8 mouse cellular contexts compared by ENCODE assay signal in the genomic region with DNA sequence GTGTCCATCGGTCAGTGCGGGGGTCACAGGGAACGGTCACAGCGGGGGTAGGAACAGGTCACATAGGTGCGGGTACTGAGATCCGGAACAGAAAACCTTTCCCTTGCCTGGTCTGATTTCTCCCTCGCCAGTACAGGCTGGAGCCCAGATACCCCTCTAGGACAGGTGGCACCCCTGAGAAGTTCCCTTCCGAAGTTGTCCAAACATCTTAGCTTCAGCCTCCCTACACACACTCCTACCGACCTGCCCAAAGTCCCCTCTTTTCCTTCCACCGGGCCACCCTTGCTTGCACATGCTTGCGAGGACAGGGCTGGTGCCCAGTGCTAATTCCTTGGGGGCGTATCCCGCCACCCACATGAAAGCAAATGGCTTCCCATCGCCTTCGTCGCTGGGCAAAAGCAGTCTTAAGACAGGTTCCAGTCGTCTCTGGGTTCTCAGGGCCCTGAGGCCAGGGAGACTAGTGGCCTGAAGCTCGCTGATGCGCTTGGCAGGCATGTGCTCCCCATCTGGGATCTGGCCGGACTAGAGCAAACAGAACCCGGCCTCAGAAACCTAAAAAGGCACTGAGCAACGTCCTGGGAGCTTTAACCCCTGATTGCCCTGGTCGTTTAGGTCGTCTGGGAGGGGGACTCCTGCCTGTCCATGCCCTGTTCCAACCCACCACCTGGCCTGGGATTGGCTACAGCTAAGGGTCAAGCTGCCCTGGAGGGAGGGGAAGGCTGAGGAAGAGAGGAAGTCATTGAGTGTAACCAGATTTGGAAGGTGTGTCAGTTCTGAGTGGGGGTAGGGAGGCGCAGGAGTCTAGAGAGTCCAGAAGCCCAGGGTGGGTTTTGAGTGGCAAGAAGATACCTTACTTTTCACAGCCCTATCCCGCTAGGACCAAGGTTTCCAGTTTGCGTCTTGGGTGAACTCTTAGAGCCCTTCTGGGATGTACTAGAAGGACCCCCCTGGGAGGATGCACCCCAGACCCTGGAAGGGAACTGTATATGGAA. TPM values are rescaled to one million over a fixed set of nuclear protein-coding genes. Genes with fewer than 3 reads are reported as not detected.
A peak's percentile ranks its signal among the peaks of the same experiment; 100 is the strongest.
DNase-seq lines count a peak whose midpoint lies in the region; ATAC-seq and TF ChIP-seq lines count a peak whose summit lies in the region.

No protein-coding gene starts in this region.

- H3K27ac ChIP-seq in testis, adult 2 months (ENCODE audit: control insufficient read depth, insufficient read depth, low read depth, low read length), result no peak overlapping the region
- H3K27ac ChIP-seq in forebrain, embryonic 14.5 days (ENCODE audit: low read depth, low read length), result no peak overlapping the region
- peak overlapping the region; percentile 78 for H3K27ac ChIP-seq in midbrain, embryonic 10.5 days (replicated peaks)

- H3K9ac ChIP-seq in forebrain, embryonic 14.5 days (ENCODE audit: low read length), result no peak overlapping the region

- peak overlapping the region; percentile 74 for H3K4me3 ChIP-seq in testis, adult 2 months (ENCODE audit: control insufficient read depth, low read depth, low read length)
- H3K4me3 ChIP-seq in forebrain, embryonic 14.5 days (ENCODE audit: low read depth, low read length), result peak overlapping the region; percentile 39
- H3K4me3 ChIP-seq in midbrain, embryonic 10.5 days, result peak overlapping the region; percentile 58

- no peaks in the 10 kb centered on the region for H3K9me3 ChIP-seq in forebrain, embryonic 14.5 days (replicated peaks; ENCODE audit: control insufficient read depth, low read length)
- no peaks in the 10 kb centered on the region for H3K9me3 ChIP-seq in midbrain, embryonic 10.5 days (replicated peaks)

- H3K4me1 ChIP-seq in testis, adult 2 months (ENCODE audit: control insufficient read depth, insufficient read depth, low read length), result peaks cover 15% of the 10 kb centered on the region
- peaks cover 23% of the 10 kb centered on the region; the same call in 1 of the 2 replicates for H3K4me1 ChIP-seq in forebrain, embryonic 14.5 days (ENCODE audit: control insufficient read depth, insufficient read depth, low read length)
- peaks cover 51% of the 10 kb centered on the region for H3K4me1 ChIP-seq in midbrain, embryonic 10.5 days

- H3K4me2 ChIP-seq in forebrain, embryonic 14.5 days (ENCODE audit: low read length), result peak overlapping the region; percentile 73

- TF ChIP-seq POLR2A in testis, adult 2 months (IDR thresholded peaks at IDR 0.05; ENCODE audit: control insufficient read depth, low read depth, low read length), result no peak

- 10% methylated on average over 27 of the region's 27 CpGs for WGBS in forebrain, embryonic 14.5 days
- WGBS in midbrain, embryonic 10.5 days, result 2% methylated on average over 27 of the region's 27 CpGs

- ATAC-seq in forebrain, embryonic 14.5 days, result no peak

- no peak for TF ChIP-seq CTCF in testis, adult 2 months (IDR thresholded peaks at IDR 0.05; ENCODE audit: control insufficient read depth, insufficient read depth, insufficient replicate concordance, low read depth, low read length)

- no peak for DNase-seq in testis, postnatal 10 days (ENCODE audit: low spot score)
- peak; percentile 10 for DNase-seq in forebrain, embryonic 14.5 days (ENCODE audit: low spot score)
- peak; percentile 74 for DNase-seq in heart, postnatal 4 days
- peak; percentile 66 for DNase-seq in midbrain, embryonic 10.5 days (ENCODE audit: low spot score)
- peak; percentile 57 for DNase-seq in yolk sac, embryonic 10.5 days (ENCODE audit: low spot score)
- DNase-seq in layer of hippocampus, adult 8-10 months (ENCODE audit: low spot score in 2 of 2), result no peak
- no peak for DNase-seq in adrenal gland, adult 8-10 months

- peaks cover 2% of the 10 kb centered on the region; the same call in 1 of the 2 replicates for H3K27me3 ChIP-seq in testis, adult 2 months (ENCODE audit: control insufficient read depth, insufficient read depth, low read length)
- H3K27me3 ChIP-seq in forebrain, embryonic 14.5 days (replicated peaks; ENCODE audit: control insufficient read depth, insufficient read depth, low read length), result peaks cover 22% of the 10 kb centered on the region
- H3K27me3 ChIP-seq in midbrain, embryonic 10.5 days (ENCODE audit: low read depth, poor library complexity, severe bottlenecking), result peaks cover 61% of the 10 kb centered on the region

- H3K36me3 ChIP-seq in testis, adult 2 months (ENCODE audit: control insufficient read depth, insufficient read depth, low read length), result no peaks in the 10 kb centered on the region
- no peaks in the 10 kb centered on the region for H3K36me3 ChIP-seq in forebrain, embryonic 14.5 days (ENCODE audit: control insufficient read depth, insufficient read depth, low read length)
- no peaks in the 10 kb centered on the region for H3K36me3 ChIP-seq in midbrain, embryonic 10.5 days

RNA-seq across cellular contexts. Expression of a gene that starts 1.0 kb away (rescaled TPM):
- polyA plus RNA-seq in testis, adult 2 months (2012; rRNA removed), result 2.6 and 3.4 TPM in 2 replicates
- polyA plus RNA-seq in forebrain, embryonic 14.5 days (2014; fragmentation: Nextera tagmentation; extraction: Ambion mirVana), result 1.1 and 2.5 TPM in 2 replicates
- 100 to 1,000 TPM; 303 to 309 TPM for total RNA-seq in heart, postnatal 4 days (2021)
- polyA plus RNA-seq in midbrain, embryonic 10.5 days (2016; fragmentation: Nextera tagmentation; extraction: Ambion mirVana), result 2.8 and 4.1 TPM in 2 replicates
- total RNA-seq in layer of hippocampus, adult 8-10 months (2022), result 1 to 10 TPM; 2.1 to 8.8 (median 5.4) TPM
- total RNA-seq in adrenal gland, adult 8-10 months (2022), result 1 to 10 TPM; 2.9 to 8.6 (median 5.2) TPM

RNA-seq across cellular contexts. Expression of a gene that starts 33.4 kb away (rescaled TPM):
- 454 and 457 TPM in 2 replicates for polyA plus RNA-seq in testis, adult 2 months (2012; rRNA removed)
- 340 and 395 TPM in 2 replicates for polyA plus RNA-seq in forebrain, embryonic 14.5 days (2014; fragmentation: Nextera tagmentation; extraction: Ambion mirVana)
- 100 to 1,000 TPM; 110 to 117 TPM for total RNA-seq in heart, postnatal 4 days (2021)
- 202 and 219 TPM in 2 replicates for polyA plus RNA-seq in midbrain, embryonic 10.5 days (2016; fragmentation: Nextera tagmentation; extraction: Ambion mirVana)
- 100 to 1,000 TPM; 221 to 280 (median 257) TPM for total RNA-seq in layer of hippocampus, adult 8-10 months (2022)
- 100 to 1,000 TPM; 218 to 251 (median 230) TPM for total RNA-seq in adrenal gland, adult 8-10 months (2022)

RNA-seq across cellular contexts. Expression of a gene that starts 37.1 kb away (rescaled TPM):
- 26.9 and 31.6 TPM in 2 replicates for polyA plus RNA-seq in testis, adult 2 months (2012; rRNA removed)
- polyA plus RNA-seq in forebrain, embryonic 14.5 days (2014; fragmentation: Nextera tagmentation; extraction: Ambion mirVana), result 0.27 TPM in 1 of 2 replicates, not detected in the other
- total RNA-seq in heart, postnatal 4 days (2021), result not detected
- polyA plus RNA-seq in midbrain, embryonic 10.5 days (2016; fragmentation: Nextera tagmentation; extraction: Ambion mirVana), result not detected in 2 replicates
- total RNA-seq in layer of hippocampus, adult 8-10 months (2022), result under 1 TPM in 2 of 4 experiments, not detected in 2; 0.61 to 0.75 TPM
- total RNA-seq in adrenal gland, adult 8-10 months (2022), result 1 to 10 TPM in 1 of 4 experiments, under 1 TPM in 2, not detected in 1; 0.38 to 1.5 (median 0.91) TPM

RNA-seq across cellular contexts. Expression of a gene that starts 38.0 kb away (rescaled TPM):
- 927 and 1,013 TPM in 2 replicates for polyA plus RNA-seq in testis, adult 2 months (2012; rRNA removed)
- polyA plus RNA-seq in forebrain, embryonic 14.5 days (2014; fragmentation: Nextera tagmentation; extraction: Ambion mirVana), result 40.2 and 42.2 TPM in 2 replicates
- total RNA-seq in heart, postnatal 4 days (2021), result 10 to 100 TPM; 10.6 to 15.8 TPM
- polyA plus RNA-seq in midbrain, embryonic 10.5 days (2016; fragmentation: Nextera tagmentation; extraction: Ambion mirVana), result 20.9 and 21.7 TPM in 2 replicates
- total RNA-seq in layer of hippocampus, adult 8-10 months (2022), result 10 to 100 TPM; 77.8 to 87.7 (median 83.6) TPM
- 10 to 100 TPM in 1 of 4 experiments, 1 to 10 TPM in 3; 4.4 to 13.1 (median 5.7) TPM for total RNA-seq in adrenal gland, adult 8-10 months (2022)

RNA-seq across cellular contexts. Expression of a gene that starts 45.8 kb away (rescaled TPM):
- polyA plus RNA-seq in testis, adult 2 months (2012; rRNA removed), result not detected in 2 replicates
- polyA plus RNA-seq in forebrain, embryonic 14.5 days (2014; fragmentation: Nextera tagmentation; extraction: Ambion mirVana), result 0.17 and 0.33 TPM in 2 replicates
- total RNA-seq in heart, postnatal 4 days (2021), result not detected
- 0.14 and 0.20 TPM in 2 replicates for polyA plus RNA-seq in midbrain, embryonic 10.5 days (2016; fragmentation: Nextera tagmentation; extraction: Ambion mirVana)
- under 1 TPM in 2 of 4 experiments, not detected in 2; 0.33 to 0.80 TPM for total RNA-seq in layer of hippocampus, adult 8-10 months (2022)
- total RNA-seq in adrenal gland, adult 8-10 months (2022), result not detected

Comparison
In these comparisons a context has a peak if more than half of its experiments do, and no peak if none do; other contexts are left out.
1. DNase-seq: peak in forebrain, embryonic 14.5 days (single experiment), heart, postnatal 4 days (single experiment), midbrain, embryonic 10.5 days (single experiment) and yolk sac, embryonic 10.5 days (single experiment); none in testis, postnatal 10 days (single experiment), layer of hippocampus, adult 8-10 months (0 of 2) and adrenal gland, adult 8-10 months (single experiment).
2. RNA of a gene that starts 1.0 kb away (total RNA-seq): 303 to 309 TPM in heart, postnatal 4 days; 2.1 to 8.8 TPM in layer of hippocampus, adult 8-10 months and 2.9 to 8.6 TPM in adrenal gland, adult 8-10 months; every median in the first group is over 10 times any median in the second.
3. Peak in every context shown above with its lines, with median percentiles within 50 percentile points of each other: H3K4me3 ChIP-seq.